Comparison of ENCODE assay signal across 8 mouse cellular contexts in genomic region chr17:43801595-43802373, GRCm38 (mm10). TPM values are rescaled to one million over a fixed set of nuclear protein-coding genes. Genes with fewer than 3 reads are reported as not detected.
DNase-seq lines count a peak whose midpoint lies in the region; ATAC-seq and TF ChIP-seq lines count a peak whose summit lies in the region.

No protein-coding gene starts in this region.

- ATAC-seq in frontal cortex, adult (ENCODE audit: low TSS enrichment) = peak; percentile 31
- peak; percentile 86 for ATAC-seq in lung, embryonic 15.5 days (ENCODE audit: borderline replicate concordance, extremely low read depth, low FRiP score, low TSS enrichment)
- no peak for ATAC-seq in erythroid progenitor cell, adult 5-6 weeks (replicated peaks; ENCODE audit: low FRiP score, poor library complexity, severe bottlenecking)

- peak; percentile 69 for TF ChIP-seq CTCF in layer of hippocampus, adult 2 months (conservative IDR thresholded peaks at IDR 0.05)

- peak overlapping the region; percentile 65; the same call in 1 of the 2 replicates for H3K27ac ChIP-seq in layer of hippocampus, adult 2 months
- no peak overlapping the region for H3K27ac ChIP-seq in lung, embryonic 15.5 days

- intact Hi-C loops in heart, postnatal 36 days (cut with DNase I) = loop anchor here (1.0 to 5.0 kb wide), 5 partner anchors 53 to 236 kb away; no protein-coding TSS in a partner anchor

- no peaks in the 10 kb centered on the region for H3K9me3 ChIP-seq in lung, embryonic 15.5 days

- H3K9ac ChIP-seq in lung, embryonic 15.5 days = peak overlapping the region; percentile 39

- peak; percentile 77 for DNase-seq in ZHBTc4 (ENCODE audit: low read depth, low spot score)
- DNase-seq in cerebellum, adult 9-10 months = peak; percentile 72
- peak; percentile 63 to 78 for DNase-seq in heart, postnatal 36 days
- DNase-seq in layer of hippocampus, adult 2 months (ENCODE audit: low spot score in 2 of 2) = peak in 1 of 2 experiments; percentile 22
- peak; percentile 48 for DNase-seq in ovary, postnatal 36 days (ENCODE audit: low spot score)

- H3K27me3 ChIP-seq in lung, embryonic 15.5 days = peaks cover 25% of the 10 kb centered on the region; the same call in 1 of the 2 replicates

- peak overlapping the region; percentile 61 for H3K4me3 ChIP-seq in layer of hippocampus, adult 2 months
- H3K4me3 ChIP-seq in lung, embryonic 15.5 days = peak overlapping the region; percentile 53

- under 1% methylated on average over 50 of the region's 55 CpGs for WGBS in lung, embryonic 15.5 days

- no peaks in the 10 kb centered on the region for H3K36me3 ChIP-seq in lung, embryonic 15.5 days

- H3K4me2 ChIP-seq in lung, embryonic 15.5 days = peak overlapping the region; percentile 93

- H3K4me1 ChIP-seq in lung, embryonic 15.5 days = peaks cover 15% of the 10 kb centered on the region; the same call in 1 of the 2 replicates

RNA-seq across cellular contexts. Expression of gene Rcan2, which starts 0.6 kb away (rescaled TPM):
- total RNA-seq in heart, postnatal 36 days (2021) = 100 to 1,000 TPM; 355 to 411 TPM
- total RNA-seq in layer of hippocampus, adult 2 months (2021) = 10 to 100 TPM; 73.2 to 74.3 TPM
- polyA plus RNA-seq in lung, embryonic 15.5 days (2015; fragmentation: Nextera tagmentation; extraction: Ambion mirVana) = 5.6 and 6.4 TPM in 2 replicates
- not detected in 2 replicates for total RNA-seq in erythroid progenitor cell, adult 5-6 weeks (2015; ENCODE audit: low replicate concordance)
- total RNA-seq in erythroid progenitor cell, adult 5-6 weeks (2017; ENCODE audit: low replicate concordance) = not detected in 2 replicates

Comparison
In these comparisons a context has a peak if more than half of its experiments do, and no peak if none do; other contexts are left out.
1. RNA of gene Rcan2, which starts 0.6 kb away (total RNA-seq): 355 to 411 TPM in heart, postnatal 36 days and 73.2 to 74.3 TPM in layer of hippocampus, adult 2 months; not detected in erythroid progenitor cell, adult 5-6 weeks; every median in the first group is over 10 times any median in the second.